ENCODE assay signal across 8 mouse cellular contexts in the genomic region with DNA sequence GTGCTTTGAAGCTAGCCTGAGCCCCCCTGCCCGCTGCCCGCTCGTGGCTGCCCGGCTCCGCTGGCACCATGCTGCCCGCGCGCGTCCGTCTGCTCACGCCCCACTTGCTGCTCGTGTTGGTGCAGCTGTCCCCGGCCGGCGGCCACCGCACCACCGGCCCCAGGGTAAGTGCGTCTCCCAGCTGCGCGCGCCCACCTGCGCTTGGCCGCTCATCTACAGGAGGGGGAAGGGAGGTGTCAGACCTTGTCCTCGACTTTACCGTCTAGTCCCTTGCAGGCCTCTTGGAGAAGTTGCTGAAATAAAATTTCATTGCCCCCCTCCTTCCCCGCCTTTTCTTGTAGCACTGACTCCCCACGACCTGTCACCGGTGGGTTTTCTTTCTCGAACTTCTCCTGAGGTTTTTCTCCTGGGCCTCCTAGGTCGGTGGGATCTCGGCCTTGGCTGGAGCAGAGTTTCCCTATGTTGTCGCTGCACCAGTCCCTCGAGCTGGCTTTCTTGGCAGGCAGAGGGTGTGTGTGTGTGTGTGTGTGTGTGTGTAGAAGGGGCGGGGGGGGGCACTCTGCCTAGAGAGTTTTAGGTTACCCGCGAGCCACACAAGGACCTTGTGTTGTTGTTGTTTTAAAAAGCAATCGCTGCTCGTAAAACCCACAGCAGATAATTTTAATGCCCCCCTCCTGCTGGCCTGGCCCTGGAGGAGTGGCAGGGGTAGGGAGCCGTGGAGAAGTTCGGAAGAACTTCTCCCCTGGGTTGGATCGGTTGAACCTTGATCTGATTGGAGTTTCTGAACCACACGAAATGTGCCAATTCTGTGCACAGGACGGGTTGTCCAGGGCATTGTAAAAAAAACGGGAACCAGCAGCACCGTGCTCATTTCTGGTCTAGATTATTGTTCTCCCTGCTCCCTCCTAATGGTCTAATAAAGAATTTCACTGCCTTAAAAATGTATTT. TPM values are rescaled to one million over a fixed set of nuclear protein-coding genes. Genes with fewer than 3 reads are reported as not detected.
A peak's percentile ranks its signal among the peaks of the same experiment; 100 is the strongest.
DNase-seq lines count a peak whose midpoint lies in the region; ATAC-seq and TF ChIP-seq lines count a peak whose summit lies in the region.

No protein-coding gene starts in this region.

- peak overlapping the region; percentile 99 for H3K4me2 ChIP-seq in forebrain, embryonic 13.5 days
- peak overlapping the region; percentile 96 for H3K4me2 ChIP-seq in neural tube, embryonic 13.5 days

- H3K4me1 ChIP-seq in forebrain, embryonic 13.5 days = peaks cover 18% of the 10 kb centered on the region
- H3K4me1 ChIP-seq in neural tube, embryonic 13.5 days (replicated peaks) = peaks cover 38% of the 10 kb centered on the region

- peaks cover 29% of the 10 kb centered on the region for H3K27me3 ChIP-seq in forebrain, embryonic 13.5 days
- H3K27me3 ChIP-seq in neural tube, embryonic 13.5 days = peaks cover 44% of the 10 kb centered on the region

- intact Hi-C loops in gastrocnemius, adult 2 months (cut with DNase I) = no loop called here

- DNase-seq in gastrocnemius, adult 2 months = peak; percentile 42
- no peak for DNase-seq in gastrocnemius, adult 18-20 months (ENCODE audit: low spot score)
- DNase-seq in right cerebral cortex, postnatal 14 days = peak; percentile 13
- no peak for DNase-seq in right cerebral cortex, postnatal 4 days
- DNase-seq in kidney, postnatal 10 days = peak; percentile 8

- TF ChIP-seq CTCF in gastrocnemius, adult 2 months (IDR thresholded peaks at IDR 0.05) = no peak

- ATAC-seq in forebrain, embryonic 13.5 days = peak; percentile 80
- ATAC-seq in neural tube, embryonic 13.5 days (ENCODE audit: low read depth) = peak; percentile 82
- no peak for ATAC-seq in monocyte, adult 5-6 weeks (replicated peaks; ENCODE audit: insufficient number of reproducible peaks, low FRiP score, low TSS enrichment, poor library complexity, severe bottlenecking)

- 3% methylated on average over 32 of the region's 45 CpGs for WGBS in forebrain, embryonic 13.5 days
- WGBS in neural tube, embryonic 13.5 days = 2% methylated on average over 45 of the region's 45 CpGs

- H3K9me3 ChIP-seq in forebrain, embryonic 13.5 days (replicated peaks) = no peaks in the 10 kb centered on the region
- no peaks in the 10 kb centered on the region for H3K9me3 ChIP-seq in neural tube, embryonic 13.5 days

- H3K9ac ChIP-seq in forebrain, embryonic 13.5 days = peak overlapping the region; percentile 73
- peak overlapping the region; percentile 78 for H3K9ac ChIP-seq in neural tube, embryonic 13.5 days

- H3K27ac ChIP-seq in gastrocnemius, adult 2 months = peak overlapping the region; percentile 58
- no peak overlapping the region for H3K27ac ChIP-seq in forebrain, embryonic 13.5 days
- H3K27ac ChIP-seq in neural tube, embryonic 13.5 days (replicated peaks) = peak overlapping the region; percentile 46; the same call in 1 of the 2 replicates

- peak overlapping the region; percentile 75 for H3K4me3 ChIP-seq in gastrocnemius, adult 2 months
- peak overlapping the region; percentile 66 for H3K4me3 ChIP-seq in forebrain, embryonic 13.5 days
- peak overlapping the region; percentile 76 for H3K4me3 ChIP-seq in neural tube, embryonic 13.5 days

- H3K36me3 ChIP-seq in forebrain, embryonic 13.5 days (ENCODE audit: poor library complexity, severe bottlenecking) = no peaks in the 10 kb centered on the region
- no peaks in the 10 kb centered on the region for H3K36me3 ChIP-seq in neural tube, embryonic 13.5 days

RNA-seq across cellular contexts. Expression of a gene that starts 0.7 kb away (rescaled TPM):
- under 1 TPM; 0.61 to 0.98 TPM for total RNA-seq in gastrocnemius, adult 2 months (2021)
- total RNA-seq in gastrocnemius, adult 18-20 months (2021) = 1 to 10 TPM; 1.2 to 2.3 TPM
- polyA plus RNA-seq in forebrain, embryonic 13.5 days (2015; fragmentation: Nextera tagmentation; extraction: Ambion mirVana) = 6.4 and 7.3 TPM in 2 replicates
- 9.2 and 10.5 TPM in 2 replicates for polyA plus RNA-seq in neural tube, embryonic 13.5 days (2015; fragmentation: Nextera tagmentation; extraction: Ambion mirVana)
- 0.19 to 0.58 TPM in 2 of 3 replicates, not detected in the other for total RNA-seq in monocyte, adult 5-6 weeks (2017)

RNA-seq across cellular contexts. Expression of a gene that starts 58.8 kb away (rescaled TPM):
- not detected for total RNA-seq in gastrocnemius, adult 2 months (2021)
- total RNA-seq in gastrocnemius, adult 18-20 months (2021) = under 1 TPM in 1 of 2 experiments, not detected in 1; 0.21 TPM
- 0.54 and 0.62 TPM in 2 replicates for polyA plus RNA-seq in forebrain, embryonic 13.5 days (2015; fragmentation: Nextera tagmentation; extraction: Ambion mirVana)
- polyA plus RNA-seq in neural tube, embryonic 13.5 days (2015; fragmentation: Nextera tagmentation; extraction: Ambion mirVana) = 0.18 and 0.96 TPM in 2 replicates
- total RNA-seq in monocyte, adult 5-6 weeks (2017) = 3.2 TPM in 1 of 3 replicates, not detected in the others

Comparison
In these comparisons a context has a peak if more than half of its experiments do, and no peak if none do; other contexts are left out.
1. DNase-seq: peak in gastrocnemius, adult 2 months (single experiment), right cerebral cortex, postnatal 14 days (single experiment) and kidney, postnatal 10 days (single experiment); none in gastrocnemius, adult 18-20 months (single experiment) and right cerebral cortex, postnatal 4 days (single experiment).
2. Peak in every context shown above with its lines, with median percentiles within 50 percentile points of each other: H3K4me3 ChIP-seq.